Mouse (Mus musculus) embryonic fibroblast, embryonic 13.5 days (primary cell): ENCODE data around the gene Gfral. TPM values are rescaled to one million over a fixed set of nuclear protein-coding genes. Genes with fewer than 3 reads are reported as not detected.
"Not testable (repeated sequence)": the region's sequence is repeated elsewhere in the genome, so short reads cannot be mapped to it uniquely, and the experiment has no call there.

ENCODE experiments used
- H3K27ac ChIP-seq: 2 replicates; pipeline ENCODE4 v1.5.1; 2012; ENCODE audit warnings: low read length, control low read depth, inconsistent platforms; ENCODE audit not compliant: insufficient read depth
- H3K4me1 ChIP-seq: 2 replicates; pipeline ENCODE4 v1.6.1; 2011; ENCODE audit warnings: low read length; ENCODE audit not compliant: control insufficient read depth, insufficient read depth
- H3K4me3 ChIP-seq: 2 replicates; pipeline ENCODE4 v1.5.1; 2011; ENCODE audit warnings: mild to moderate bottlenecking, control low read depth, low read length; ENCODE audit not compliant: insufficient read depth
- CTCF ChIP-seq: IDR thresholded peaks from 2 replicates; pipeline ENCODE4 v1.5.1; 2011; ENCODE audit warnings: mild to moderate bottlenecking, control low read depth, low read length, moderate library complexity, borderline replicate concordance; ENCODE audit not compliant: insufficient read depth
- POLR2A ChIP-seq: IDR thresholded peaks from 2 replicates; pipeline ENCODE4 v1.6.1; 2011; ENCODE audit warnings: low read depth, mild to moderate bottlenecking, control low read depth, low read length, moderate library complexity
- polyA plus RNA-seq: library from polyadenylated mRNA; stranded (reverse); fragments of >200 nt; gene quantifications from 2 replicates; pipeline ENCODE4 v1.2.4, GENCODE M21; 2011; ENCODE audit warnings: low read depth; ENCODE audit not compliant: missing spikeins, insufficient read length

The Gfral gene
- polyA plus RNA-seq, 1 experiment, result not detected

DNA sequence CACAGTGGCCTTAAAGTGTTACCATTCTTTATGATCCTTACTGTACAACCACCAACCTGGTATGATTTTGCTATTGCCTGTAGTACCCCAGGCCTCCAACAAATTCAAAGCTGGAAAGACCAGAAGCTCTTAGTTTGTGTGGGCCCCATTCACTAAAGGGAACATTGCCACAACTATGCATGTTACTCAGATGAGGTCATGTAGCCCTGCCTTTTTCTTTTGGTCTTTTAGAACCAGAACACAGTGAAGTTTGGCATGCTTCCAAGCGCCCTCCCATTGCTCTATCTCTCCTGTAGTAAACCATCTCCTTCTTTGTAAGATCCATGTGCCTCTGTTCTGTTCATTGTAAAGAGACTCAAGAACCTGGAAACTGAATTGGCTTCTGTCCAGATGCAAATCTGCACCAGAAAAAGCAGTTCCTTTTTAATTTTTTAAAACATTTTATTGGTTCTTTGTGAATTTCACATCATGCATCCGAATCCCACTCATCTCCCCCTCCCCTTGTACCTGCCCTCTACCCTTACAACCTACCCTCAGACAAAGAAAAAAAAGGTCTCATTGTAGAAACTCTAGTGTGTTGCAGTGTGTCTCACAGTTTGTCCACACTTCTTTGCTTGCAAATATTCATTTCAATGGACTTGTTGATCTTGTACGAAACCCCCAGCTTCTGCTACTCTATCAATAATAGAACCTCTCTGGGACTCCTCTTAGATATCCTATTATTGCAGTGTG, 74.9 kb downstream of the Gfral start:
- Histone ChIP-seq H3K4me3 (no peak overlapping the region), H3K4me1 (peaks cover 5% of the 10 kb centered on the region), H3K27ac (no peak overlapping the region)
- TF ChIP-seq POLR2A, result no peak
- no peak for TF ChIP-seq CTCF

DNA sequence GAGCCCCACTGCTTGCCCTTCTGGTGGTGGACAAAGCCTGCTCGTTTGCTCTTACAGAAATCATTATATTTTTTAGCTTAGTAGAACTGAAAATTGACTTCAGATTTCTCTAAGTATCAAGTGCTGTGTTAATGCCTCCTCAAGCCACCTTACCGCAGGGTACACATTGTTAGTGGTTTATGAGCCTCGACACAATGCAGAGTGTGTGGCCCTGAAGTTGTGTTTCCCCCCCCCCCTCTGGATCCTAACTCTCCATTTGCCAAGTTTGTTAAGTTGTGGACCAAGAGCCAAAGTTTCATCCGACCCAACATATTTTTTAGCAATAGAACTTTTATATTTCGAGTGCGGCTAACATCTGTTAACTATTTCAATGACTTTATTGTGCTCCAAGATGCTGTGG, 79.4 kb downstream of the Gfral start:
- TF ChIP-seq POLR2A, result no peak
- no peak for TF ChIP-seq CTCF
- Histone ChIP-seq H3K4me3 (no peak overlapping the region), H3K27ac (no peak overlapping the region), H3K4me1 (peaks cover 5% of the 10 kb centered on the region)

DNA sequence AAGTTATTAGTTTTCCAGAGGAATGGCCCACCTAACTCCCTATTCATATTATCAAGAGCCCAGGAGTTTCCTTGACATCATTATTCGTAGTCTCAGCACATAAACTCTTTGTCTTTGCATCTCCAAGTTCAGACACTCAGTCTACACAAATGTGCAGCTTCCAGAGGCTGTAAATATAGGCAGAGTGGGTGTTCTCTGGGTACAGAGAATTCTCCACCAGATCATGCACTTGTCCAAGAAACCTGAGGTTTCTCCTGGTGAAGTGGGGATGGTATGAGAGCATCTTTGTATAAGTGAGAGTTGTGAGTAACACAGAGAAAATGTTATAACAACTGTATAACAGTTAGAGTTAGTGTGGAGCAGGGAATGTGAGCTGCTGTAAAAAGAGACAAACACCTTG, 84.1 kb downstream of the Gfral start:
- H3K4me3 ChIP-seq, result no peak overlapping the region
- TF ChIP-seq CTCF (no peak), POLR2A (no peak)
- H3K27ac ChIP-seq, result no peak overlapping the region
- peaks cover 1% of the 10 kb centered on the region; the same call in 1 of the 2 replicates for H3K4me1 ChIP-seq

DNA sequence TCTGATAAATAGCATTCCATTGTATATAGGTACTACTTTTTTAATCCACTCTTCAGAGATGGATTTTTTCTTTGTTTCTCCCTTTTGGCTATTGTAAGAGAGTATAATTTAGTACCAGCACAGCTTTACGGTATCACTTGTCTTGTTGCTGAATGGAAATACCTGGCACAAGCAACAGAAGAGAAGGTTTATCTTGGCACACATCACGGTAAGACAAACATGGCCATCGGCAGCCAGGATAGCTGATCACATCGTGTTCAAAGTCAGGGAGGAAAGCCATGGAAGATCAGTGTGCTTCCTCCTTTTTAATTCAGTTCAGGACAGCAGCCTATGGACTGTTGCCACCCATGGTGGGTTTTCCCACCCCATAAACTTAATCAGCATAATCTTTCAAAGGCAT, 89.2 kb downstream of the Gfral start:
- TF ChIP-seq CTCF (no peak), POLR2A (no peak)
- H3K4me1 ChIP-seq, result peaks cover 2% of the 10 kb centered on the region; the same call in 1 of the 2 replicates
- H3K27ac ChIP-seq, result no peak overlapping the region
- H3K4me3 ChIP-seq, result no peak overlapping the region

DNA sequence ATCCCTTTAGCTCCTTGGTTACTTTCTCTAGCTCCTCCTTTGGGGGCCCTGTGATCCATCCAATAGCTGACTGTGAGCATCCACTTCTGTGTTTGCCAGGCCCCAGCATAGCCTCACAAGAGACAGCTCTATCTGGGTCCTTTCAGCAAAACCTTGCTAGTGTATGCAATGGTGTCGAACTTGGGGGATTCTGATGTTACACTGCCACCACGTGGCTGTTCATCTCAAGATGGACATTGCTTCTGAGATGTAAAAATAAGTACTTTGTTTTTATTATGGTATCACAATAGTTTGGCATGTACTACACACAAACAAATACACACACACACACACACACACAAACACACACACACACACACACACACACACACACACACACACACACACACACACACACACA, 90.6 kb downstream of the Gfral start:
- H3K27ac ChIP-seq, H3K4me3 ChIP-seq, H3K4me1 ChIP-seq: not testable (repeated sequence)

Other genes with a start within 250 kb of the Gfral start
- 3.5 and 4.3 TPM in 2 replicates for gene Hmgcll1, start 198.8 kb downstream of the Gfral start, polyA plus RNA-seq
- gene Hcrtr2, start 110.2 kb upstream of the Gfral start, polyA plus RNA-seq, result 0.26 TPM in 1 of 2 replicates, not detected in the other